Mouse (Mus musculus) liver, adult 2 months (tissue): ENCODE data around the gene Olfr1380. TPM values are rescaled to one million over a fixed set of nuclear protein-coding genes. Genes with fewer than 3 reads are reported as not detected.
A peak's percentile ranks its signal among the peaks of the same experiment; 100 is the strongest.

Experiments
- DNase-seq: peaks from one replicate; pipeline ENCODE4 v3.0.0-alpha.2; 2011; ENCODE audit warnings: low read depth, low spot score; ENCODE audit errors: extremely low read depth
- H3K27ac ChIP-seq: fragments of 200-500 bp; replicated peaks from 2 replicates; pipeline ENCODE4 v1.5.1; 2012; ENCODE audit warnings: low read depth, mild to moderate bottlenecking, control low read depth, inconsistent platforms, low read length; ENCODE audit not compliant: insufficient read depth
- H3K27me3 ChIP-seq: fragments of 200-500 bp; 2 replicates; pipeline ENCODE4 v1.6.1; 2012; ENCODE audit warnings: mild to moderate bottlenecking, moderate library complexity, low read length, inconsistent platforms; ENCODE audit not compliant: control insufficient read depth, insufficient read depth
- H3K36me3 ChIP-seq: fragments of 200-500 bp; 2 replicates; pipeline ENCODE4 v1.6.1; 2012; ENCODE audit warnings: low read length, inconsistent platforms; ENCODE audit not compliant: control insufficient read depth, insufficient read depth
- H3K4me1 ChIP-seq: fragments of 200-500 bp; 2 replicates; pipeline ENCODE4 v1.6.1; 2011; ENCODE audit warnings: low read length; ENCODE audit not compliant: control insufficient read depth, insufficient read depth
- H3K4me3 ChIP-seq: fragments of 200-500 bp; 2 replicates; pipeline ENCODE4 v1.5.1; 2011; ENCODE audit warnings: low read depth, mild to moderate bottlenecking, control low read depth, low read length, moderate library complexity; ENCODE audit not compliant: insufficient read depth
- H3K79me2 ChIP-seq: fragments of 200-500 bp; 2 replicates; pipeline ENCODE4 v1.6.1; 2012; ENCODE audit warnings: inconsistent platforms, mild to moderate bottlenecking, low read length, moderate library complexity; ENCODE audit not compliant: control insufficient read depth, insufficient read depth
- H3K9ac ChIP-seq: fragments of 200-500 bp; 2 replicates; pipeline ENCODE4 v1.6.1; 2012; ENCODE audit warnings: low read depth, mild to moderate bottlenecking, control low read depth, inconsistent platforms, low read length
- CTCF ChIP-seq: fragments of 200-500 bp; IDR thresholded peaks from 2 replicates; pipeline ENCODE4 v1.5.1; 2011; ENCODE audit warnings: low read depth, low read length, control low read depth
- POLR2A ChIP-seq: fragments of 200-500 bp; IDR thresholded peaks from 2 replicates; pipeline ENCODE4 v1.6.1; 2011; ENCODE audit warnings: low read length, control low read depth; ENCODE audit not compliant: insufficient read depth; ENCODE audit errors: extremely low read depth
- WGBS: fragments of 180-500 bp; shearing (Covaris S2); methylation state at CpG from one replicate; pipeline ENCODE4 v1.1.7; 2018; 5-methylcytosine and 5-hydroxymethylcytosine counted together
- polyA plus RNA-seq: library from polyadenylated mRNA; depleted of rRNA; stranded (reverse); fragments of >200 nt; gene quantifications from 2 replicates; pipeline ENCODE4 v1.2.3, GENCODE M21; 2012; rRNA removed
- total RNA-seq: library from RNA; depleted of rRNA; stranded (reverse); fragments of >200 nt; gene quantifications from 2 replicates; pipeline ENCODE4 v1.2.3, GENCODE M21; 2014; rRNA removed

Gene Olfr1380
- total and polyA plus RNA-seq, 2 experiments = not detected

DNA sequence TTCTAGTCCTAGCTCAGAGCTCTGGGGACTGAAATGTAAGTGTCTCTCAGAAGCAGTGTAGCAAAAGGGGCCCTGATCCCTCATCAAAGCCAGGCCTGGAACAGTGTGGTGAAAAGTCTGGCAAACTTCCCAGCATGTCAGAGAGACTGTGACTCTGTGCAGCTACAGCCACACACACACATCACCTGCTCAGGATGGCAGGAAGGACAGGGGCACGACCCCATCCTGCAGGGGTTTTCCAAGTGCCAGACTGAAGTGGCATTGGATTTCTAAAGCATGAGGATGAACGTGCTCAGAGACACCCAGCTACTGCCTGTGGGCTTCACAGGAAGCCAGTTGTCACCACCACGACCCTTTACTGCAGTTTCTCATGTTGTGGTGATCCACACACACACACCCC lies 55.5 kb downstream of the Olfr1380 start:
- TF ChIP-seq CTCF (no peak), POLR2A (no peak)
- Histone ChIP-seq H3K36me3 (no peaks in the 10 kb centered on the region), H3K27ac (peak overlapping the region; percentile 38; the same call in 1 of the 2 replicates), H3K4me1 (0 out of 2 replicates have a peak, but pooled peaks cover 2% of the 10 kb centered on the region), H3K27me3 (0 out of 2 replicates have a peak, but pooled peaks cover 3% of the 10 kb centered on the region), H3K9ac (no peak overlapping the region), H3K4me3 (no peak overlapping the region), H3K79me2 (no peaks in the 10 kb centered on the region)
- WGBS = 45% methylated on average over 3 of the region's 3 CpGs
- no peak for DNase-seq

GRCm38 (mm10) chr11:49613349-49613748 lies 56.7 kb downstream of the Olfr1380 start:
- no peak overlapping the region for H3K27ac ChIP-seq
- no peak for TF ChIP-seq CTCF
- no peak for TF ChIP-seq POLR2A
- peak; percentile 13 for DNase-seq
- no peak overlapping the region for H3K9ac ChIP-seq
- H3K4me3 ChIP-seq = no peak overlapping the region
- H3K36me3 ChIP-seq = no peaks in the 10 kb centered on the region
- 0 out of 2 replicates have a peak, but pooled peaks cover 3% of the 10 kb centered on the region for H3K27me3 ChIP-seq
- H3K4me1 ChIP-seq = 0 out of 2 replicates have a peak, but pooled peaks cover 2% of the 10 kb centered on the region
- 13% methylated on average over 10 of the region's 10 CpGs for WGBS
- no peaks in the 10 kb centered on the region for H3K79me2 ChIP-seq

Other genes with a start within 250 kb of the Olfr1380 start
- not detected in 2 replicates for gene Olfr1391, start 234.1 kb upstream of the Olfr1380 start, total RNA-seq
- gene Olfr1391, start 234.1 kb upstream of the Olfr1380 start, polyA plus RNA-seq = not detected in 2 replicates
- gene Olfr1390, start 221.7 kb upstream of the Olfr1380 start, total RNA-seq = not detected in 2 replicates
- not detected in 2 replicates for gene Olfr1390, start 221.7 kb upstream of the Olfr1380 start, polyA plus RNA-seq
- not detected in 2 replicates for gene Olfr1389, start 133.8 kb upstream of the Olfr1380 start, total RNA-seq
- gene Olfr1389, start 133.8 kb upstream of the Olfr1380 start, polyA plus RNA-seq = not detected in 2 replicates
- 0.07 TPM in 1 of 2 replicates, not detected in the other for gene Olfr1388, start 120.3 kb upstream of the Olfr1380 start, total RNA-seq
- gene Olfr1388, start 120.3 kb upstream of the Olfr1380 start, polyA plus RNA-seq = not detected in 2 replicates
- not detected in 2 replicates for gene Olfr1387, start 101.5 kb upstream of the Olfr1380 start, total RNA-seq
- not detected in 2 replicates for gene Olfr1387, start 101.5 kb upstream of the Olfr1380 start, polyA plus RNA-seq
- not detected in 2 replicates for gene Olfr1386, start 91.8 kb upstream of the Olfr1380 start, total RNA-seq
- not detected in 2 replicates for gene Olfr1386, start 91.8 kb upstream of the Olfr1380 start, polyA plus RNA-seq
- gene Olfr1385, start 67.8 kb upstream of the Olfr1380 start, total RNA-seq = 0.07 TPM in 1 of 2 replicates, not detected in the other
- gene Olfr1385, start 67.8 kb upstream of the Olfr1380 start, polyA plus RNA-seq = not detected in 2 replicates
- gene Olfr1384, start 50.2 kb upstream of the Olfr1380 start, total RNA-seq = not detected in 2 replicates
- gene Olfr1384, start 50.2 kb upstream of the Olfr1380 start, polyA plus RNA-seq = not detected in 2 replicates
- gene Olfr1383, start 37.2 kb upstream of the Olfr1380 start, total RNA-seq = not detected in 2 replicates
- gene Olfr1383, start 37.2 kb upstream of the Olfr1380 start, polyA plus RNA-seq = not detected in 2 replicates
- not detected in 2 replicates for gene Olfr1382, start 28.6 kb upstream of the Olfr1380 start, total RNA-seq
- not detected in 2 replicates for gene Olfr1382, start 28.6 kb upstream of the Olfr1380 start, polyA plus RNA-seq
- not detected in 2 replicates for gene Olfr1381, start 13.4 kb upstream of the Olfr1380 start, total RNA-seq
- gene Olfr1381, start 13.4 kb upstream of the Olfr1380 start, polyA plus RNA-seq = not detected in 2 replicates
- 7.8 and 13.6 TPM in 2 replicates for gene Flt4, start 52.4 kb downstream of the Olfr1380 start, total RNA-seq
- 7.5 and 9.8 TPM in 2 replicates for gene Flt4, start 52.4 kb downstream of the Olfr1380 start, polyA plus RNA-seq
- gene Scgb3a1, start 106.7 kb downstream of the Olfr1380 start, total RNA-seq = not detected in 2 replicates
- 0.22 TPM in 1 of 2 replicates, not detected in the other for gene Scgb3a1, start 106.7 kb downstream of the Olfr1380 start, polyA plus RNA-seq
- gene Cnot6, start 155.8 kb downstream of the Olfr1380 start, total RNA-seq = 20.7 and 22.8 TPM in 2 replicates
- 6.0 and 6.4 TPM in 2 replicates for gene Cnot6, start 155.8 kb downstream of the Olfr1380 start, polyA plus RNA-seq
- gene Gfpt2, start 237.3 kb downstream of the Olfr1380 start, total RNA-seq = 0.28 and 0.34 TPM in 2 replicates
- 0.20 and 0.22 TPM in 2 replicates for gene Gfpt2, start 237.3 kb downstream of the Olfr1380 start, polyA plus RNA-seq